Mouse (Mus musculus): ENCODE data around the gene Galnt9.

Gene Galnt9

DNA sequence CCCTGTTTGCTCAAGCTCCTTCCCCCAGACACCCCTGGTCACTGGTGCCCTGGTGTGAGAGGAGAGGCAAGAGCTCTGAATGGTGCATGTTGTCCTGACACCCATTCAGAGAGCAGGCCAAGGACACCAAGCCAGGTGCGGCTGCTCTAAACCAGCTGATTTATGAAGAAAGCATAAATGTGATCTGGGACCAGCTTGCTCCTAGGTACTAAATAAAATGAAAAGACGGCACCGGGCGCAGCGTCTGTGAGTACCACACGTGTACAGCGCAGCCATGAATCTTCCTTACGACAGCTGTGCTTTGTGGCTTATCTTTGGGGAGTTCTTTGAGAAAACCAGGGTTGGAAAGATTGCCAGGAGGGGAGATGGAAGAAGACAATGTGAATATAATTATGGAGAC lies 8.2 kb upstream of the Galnt9 start:
- DNase-seq (ENCODE audit: low spot score in 2 of 2) = no peak

DNA sequence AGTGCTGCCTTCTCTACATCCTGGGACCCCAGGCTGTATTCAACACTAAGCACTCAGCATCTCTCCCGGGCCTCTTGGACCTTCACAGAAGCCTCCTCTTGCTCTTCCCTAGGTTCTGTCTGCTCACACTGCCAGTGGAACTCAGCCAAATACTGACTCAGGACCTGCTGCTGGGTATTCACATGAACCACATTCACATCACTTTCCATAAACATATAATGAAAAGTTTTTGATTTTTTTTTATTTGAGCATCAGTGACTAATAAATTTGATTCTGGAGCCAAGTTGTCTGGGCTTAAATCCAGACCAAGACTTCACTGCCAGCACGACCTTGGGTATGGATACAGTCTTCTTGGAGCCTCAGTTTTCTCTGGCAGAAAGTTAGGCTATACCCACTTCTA lies 3.2 kb upstream of the Galnt9 start:
- DNase-seq (ENCODE audit: low spot score in 2 of 2) = no peak

DNA sequence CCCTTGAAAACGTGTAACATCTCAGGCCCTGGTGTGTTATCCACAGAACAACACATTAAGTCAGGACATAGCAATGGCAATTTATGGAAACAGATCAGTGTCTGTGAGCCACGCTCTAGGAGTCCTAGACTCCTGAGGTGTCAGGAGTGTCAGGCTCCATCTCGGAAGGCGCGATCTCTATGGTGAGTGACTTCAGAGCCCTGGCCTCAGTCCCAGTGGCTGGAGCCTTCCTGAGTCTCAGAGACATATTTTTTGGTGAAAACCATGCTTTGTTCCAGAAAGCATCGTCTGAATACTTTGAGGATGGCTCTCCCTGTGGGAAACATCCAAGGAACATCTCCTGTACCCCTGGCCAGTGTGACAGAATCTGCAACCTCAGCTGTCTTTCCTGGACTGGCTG lies 2.7 kb upstream of the Galnt9 start:
- no peak for DNase-seq (ENCODE audit: low spot score in 2 of 2)

DNA sequence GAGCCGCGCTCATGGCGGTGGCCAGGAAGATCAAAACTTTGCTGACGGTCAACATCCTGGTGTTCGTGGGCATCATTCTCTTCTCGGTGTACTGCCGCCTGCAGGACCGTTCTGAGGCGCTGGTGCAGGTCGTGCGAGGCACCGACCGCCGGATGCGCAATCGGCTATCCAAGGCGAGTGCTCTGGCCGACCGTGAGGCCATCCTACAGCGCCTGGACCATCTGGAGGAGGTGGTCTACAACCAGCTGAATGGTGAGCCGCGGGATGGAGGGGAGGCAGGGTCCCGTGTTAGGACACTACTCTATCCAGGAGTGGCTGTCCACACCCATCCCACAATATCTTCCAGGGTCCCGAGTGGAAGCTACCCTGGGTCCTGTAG lies 525 bp downstream of the Galnt9 start:
- no peak for DNase-seq (ENCODE audit: low spot score in 2 of 2)

DNA sequence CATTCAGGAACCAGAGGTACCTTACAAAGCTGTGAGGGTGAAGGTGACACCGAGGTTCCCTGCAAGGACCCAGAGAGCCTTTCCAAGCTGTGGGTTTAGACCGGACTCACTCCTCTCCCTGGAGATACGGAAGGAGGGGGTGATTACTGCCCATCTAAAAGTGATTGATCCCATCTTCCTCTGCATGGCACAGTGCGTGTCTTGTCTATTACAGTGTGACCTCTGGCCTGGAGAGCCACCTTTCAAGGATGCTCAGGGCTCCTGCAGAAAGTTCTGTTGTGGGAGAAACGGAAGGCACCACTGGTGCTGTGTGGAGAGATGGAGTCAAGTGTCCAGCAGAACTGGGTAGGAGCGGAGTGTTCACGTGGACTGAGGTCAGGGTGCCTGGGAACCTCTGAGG lies 1.2 kb downstream of the Galnt9 start:
- DNase-seq (ENCODE audit: low spot score in 2 of 2) = no peak

DNA sequence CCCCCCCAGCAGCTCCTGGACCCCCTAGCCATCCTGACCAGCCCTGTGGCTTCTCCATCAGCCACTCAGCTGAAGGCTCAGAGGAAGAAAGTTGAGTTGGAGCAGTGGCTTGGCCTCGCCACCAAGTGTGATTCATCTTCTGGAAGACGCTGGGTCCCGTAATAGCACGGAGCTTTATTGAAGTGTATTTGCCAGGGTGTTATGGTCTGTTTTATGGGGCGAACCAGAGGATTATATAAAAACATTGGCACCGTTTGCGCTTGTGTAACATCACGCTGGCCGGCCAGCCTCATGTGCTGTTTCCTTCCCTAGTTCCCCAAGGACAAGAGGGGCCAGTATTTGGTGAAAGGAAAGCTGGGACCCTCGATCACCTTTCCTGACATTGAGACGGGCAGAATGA lies 2.0 kb downstream of the Galnt9 start:
- no peak for DNase-seq (ENCODE audit: low spot score in 2 of 2)

DNA sequence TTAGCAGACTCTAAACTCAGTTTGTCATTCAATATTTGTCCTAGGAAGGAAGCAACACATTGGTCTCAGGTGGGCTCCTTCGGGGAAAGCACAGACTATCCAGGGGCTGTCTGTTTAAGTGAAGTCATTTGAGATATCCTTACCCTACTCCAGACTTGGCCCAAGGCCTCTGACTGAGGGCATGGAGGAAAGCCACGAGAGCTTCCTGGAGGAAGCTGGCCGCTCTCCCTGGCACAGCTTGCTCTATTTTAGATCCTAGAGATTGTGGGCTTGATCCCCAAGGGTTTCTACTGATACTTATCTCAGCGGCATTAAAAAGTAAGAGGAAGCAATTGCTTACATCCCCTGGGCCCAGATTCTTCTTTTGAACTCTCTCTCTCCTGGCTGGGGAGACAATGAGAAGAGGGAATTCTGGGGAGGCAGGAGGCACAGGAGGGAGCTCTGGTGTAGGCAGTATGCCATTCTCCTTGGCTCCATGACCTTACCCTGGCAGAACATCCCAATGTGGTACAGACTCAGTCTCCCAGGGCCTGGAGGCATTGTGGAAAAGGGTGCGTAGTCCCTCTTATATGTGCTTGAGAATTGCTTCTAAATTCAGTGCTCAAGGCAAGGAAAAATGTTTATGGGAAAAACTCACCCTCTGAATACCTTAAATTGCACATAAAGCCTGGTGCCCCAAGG lies 2.7 kb downstream of the Galnt9 start:
- DNase-seq (ENCODE audit: low spot score in 2 of 2) = no peak

DNA sequence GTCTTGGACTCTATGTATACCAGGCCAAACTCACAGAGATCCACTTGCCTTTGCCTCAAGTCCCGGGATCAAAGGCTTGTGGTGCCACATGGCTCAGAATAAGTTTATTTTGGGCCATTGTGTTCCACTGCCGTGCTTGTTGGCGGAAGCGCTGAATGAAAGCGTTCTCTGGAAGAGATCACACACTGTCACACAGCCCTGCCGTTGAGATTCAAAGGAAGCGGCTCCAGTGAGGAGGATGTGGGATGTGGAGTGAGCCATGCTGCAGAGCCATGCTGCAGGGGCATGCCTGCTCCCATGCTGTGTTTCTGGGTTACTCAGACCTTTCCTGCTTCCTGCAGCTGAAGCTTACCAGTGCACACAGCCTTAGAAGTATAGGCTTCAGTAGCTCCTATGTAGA lies 4.3 kb downstream of the Galnt9 start:
- DNase-seq (ENCODE audit: low spot score in 2 of 2) = no peak

DNA sequence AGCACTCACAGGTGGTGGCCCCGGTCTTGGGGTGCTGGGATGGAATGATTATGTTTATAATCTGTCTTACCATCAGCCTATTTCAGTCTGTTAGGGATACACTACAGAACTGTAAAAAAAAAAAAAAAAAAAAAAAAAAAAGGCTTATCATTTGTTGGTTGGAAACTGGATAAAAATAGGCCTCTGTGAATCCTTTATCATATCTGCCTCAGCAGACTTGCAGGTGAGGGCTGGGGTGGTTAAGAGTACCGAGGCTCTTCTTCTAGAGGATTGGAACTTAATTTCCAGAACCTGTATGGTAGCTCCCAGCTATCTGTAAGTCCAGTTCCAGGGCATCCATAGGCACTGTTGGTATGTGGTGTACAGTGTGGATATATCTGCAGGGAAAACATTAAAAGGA lies 6.0 kb downstream of the Galnt9 start:
- no peak for DNase-seq (ENCODE audit: low spot score in 2 of 2)

DNA sequence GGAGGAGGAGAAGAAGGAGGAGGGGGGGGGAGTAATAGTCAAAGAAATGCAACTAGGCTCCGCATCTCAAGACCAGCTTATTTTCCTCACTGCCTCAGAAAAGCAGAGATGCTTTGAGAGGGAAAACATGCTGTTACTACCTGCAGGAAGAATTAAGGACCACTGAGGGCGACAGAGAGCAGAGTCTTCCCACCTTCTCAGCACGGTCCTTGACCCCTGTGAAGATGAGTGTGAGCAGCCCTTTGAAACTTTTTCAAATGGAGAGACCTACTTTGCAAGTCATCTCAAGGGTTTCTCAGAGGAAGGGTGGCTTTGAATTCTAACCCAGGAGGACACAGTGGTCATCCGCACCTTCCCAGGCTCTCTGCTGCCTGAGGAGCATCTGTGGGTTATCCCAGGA lies 6.7 kb downstream of the Galnt9 start:
- no peak for DNase-seq (ENCODE audit: low spot score in 2 of 2)

DNA sequence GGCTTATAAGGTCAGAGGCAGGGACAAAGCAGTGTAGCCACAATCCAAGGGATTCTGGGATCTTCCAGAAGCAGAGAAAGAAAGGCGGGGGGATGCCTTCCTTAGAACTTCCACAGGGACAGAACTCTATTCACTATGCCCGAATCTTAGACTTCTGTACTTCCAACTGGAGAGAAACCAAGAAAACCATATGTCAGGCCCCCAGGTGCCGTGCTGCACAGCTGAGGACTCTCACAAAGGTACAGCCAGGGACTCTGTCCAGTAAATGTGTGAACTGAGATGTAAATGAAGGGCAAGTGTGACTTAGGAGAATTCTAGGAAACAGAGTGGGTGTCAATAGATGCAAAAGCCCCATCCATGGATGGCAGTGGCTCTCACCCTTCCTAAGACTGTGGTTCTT lies 7.8 kb downstream of the Galnt9 start:
- no peak for DNase-seq (ENCODE audit: low spot score in 2 of 2)

DNA sequence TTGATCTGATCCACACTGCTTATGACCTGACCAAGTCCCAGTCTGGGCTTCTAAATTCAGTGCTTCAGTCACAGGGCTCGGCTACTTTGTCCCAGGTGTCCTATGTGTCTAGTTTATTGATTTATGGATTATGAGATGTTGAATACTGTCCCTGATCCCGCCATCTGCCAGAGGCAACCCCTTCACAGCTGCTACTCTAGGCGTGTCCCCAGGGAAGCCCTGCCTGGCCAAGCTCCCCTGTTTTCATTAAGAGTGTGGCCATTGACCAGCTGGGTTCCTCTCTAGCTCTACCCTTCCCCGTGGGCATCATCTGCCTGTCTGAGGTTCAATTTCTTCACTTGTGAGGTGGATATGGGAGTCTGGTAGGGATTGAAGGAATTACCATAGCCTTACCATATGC lies 9.2 kb downstream of the Galnt9 start:
- DNase-seq (ENCODE audit: low spot score in 2 of 2) = no peak

DNA sequence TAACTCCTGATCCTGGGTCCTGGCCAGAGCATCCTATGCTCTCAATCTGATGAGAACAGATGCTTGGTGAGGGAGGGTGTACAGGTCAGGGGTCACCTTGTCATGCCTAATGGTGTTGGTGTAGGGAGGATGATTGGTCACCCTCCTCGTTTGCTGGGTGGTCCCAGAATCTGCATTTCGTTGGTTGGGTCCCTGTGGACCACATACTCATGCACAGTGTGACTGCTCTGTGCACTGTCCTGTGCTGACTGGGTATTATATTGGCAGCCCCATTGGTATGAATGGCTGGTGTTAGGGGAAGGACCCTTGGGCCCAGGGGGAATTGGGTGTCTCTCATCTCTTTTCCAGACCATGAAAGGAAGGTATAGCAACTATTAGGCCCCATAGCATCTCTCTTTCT lies 11.0 kb downstream of the Galnt9 start:
- no peak for DNase-seq (ENCODE audit: low spot score in 2 of 2)

DNA sequence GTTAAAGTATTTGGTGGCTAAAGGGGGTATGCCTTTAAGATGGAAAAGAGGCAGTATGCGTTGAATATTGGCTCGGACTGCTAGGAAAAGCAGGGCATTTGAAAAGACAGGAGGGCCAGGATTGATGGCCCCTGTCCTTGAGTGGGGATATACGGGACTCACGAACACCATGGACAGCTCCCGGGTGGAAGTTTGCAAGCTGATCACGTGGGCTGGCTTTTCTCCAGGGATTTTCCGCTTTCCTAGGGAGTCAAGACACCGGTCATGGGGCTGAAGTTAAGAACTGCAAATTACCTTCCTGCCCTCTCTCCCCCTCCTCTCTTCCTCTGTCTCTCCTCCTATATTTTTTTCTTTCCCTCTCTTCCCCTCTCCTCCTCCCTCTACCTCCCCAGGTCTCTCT lies 14.2 kb downstream of the Galnt9 start:
- DNase-seq (ENCODE audit: low spot score in 2 of 2) = peak in 1 of 2 experiments; percentile 57

DNA sequence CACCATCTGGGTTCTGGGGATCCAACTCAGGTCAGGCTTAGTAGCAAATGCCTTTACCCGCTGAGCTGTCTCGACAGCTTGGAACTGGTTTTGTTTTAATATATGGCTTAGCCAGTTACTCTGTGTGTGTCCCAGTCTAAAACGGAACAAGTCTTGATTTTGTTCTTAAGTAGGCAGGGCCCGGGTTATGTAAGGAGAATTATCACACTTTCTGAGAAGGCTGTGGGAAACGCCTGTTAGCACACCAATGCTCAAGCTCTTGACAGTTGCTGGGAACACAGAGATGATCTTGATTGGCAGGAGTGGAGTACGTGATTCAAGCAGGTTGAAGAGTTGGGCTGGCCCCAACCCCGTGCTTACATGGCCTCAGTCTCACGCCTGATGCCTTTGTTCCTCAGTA lies 15.5 kb downstream of the Galnt9 start:
- no peak for DNase-seq (ENCODE audit: low spot score in 2 of 2)

DNA sequence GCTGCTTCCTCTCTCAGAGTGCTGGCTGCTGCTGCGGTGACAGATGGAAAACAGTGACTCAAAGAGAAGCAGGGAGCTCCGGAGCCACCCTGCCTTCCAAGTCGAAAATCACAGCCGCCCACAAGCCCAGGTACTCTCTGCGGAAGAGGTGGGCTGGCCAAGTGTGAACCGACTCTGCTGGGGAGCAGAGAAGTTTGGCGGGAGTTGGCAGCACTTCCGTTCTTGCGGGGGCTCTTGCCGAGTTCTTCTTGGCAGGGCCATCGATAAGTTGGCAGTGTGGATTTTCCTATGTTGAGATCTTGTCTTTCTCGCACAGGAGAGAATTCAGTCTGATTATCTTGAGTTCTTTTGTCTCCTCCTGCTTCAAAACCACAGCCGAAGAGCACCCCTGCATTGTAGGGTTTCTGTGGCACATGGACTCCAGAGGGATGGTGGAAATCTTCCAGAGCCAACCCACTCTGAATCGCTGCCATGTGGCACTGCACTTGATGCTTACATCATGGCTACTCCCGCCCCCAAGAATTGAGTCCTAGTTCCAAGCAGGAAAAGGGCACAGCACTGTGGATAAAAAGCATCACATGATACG lies 18.7 kb downstream of the Galnt9 start:
- no peak for DNase-seq (ENCODE audit: low spot score in 2 of 2)

DNA sequence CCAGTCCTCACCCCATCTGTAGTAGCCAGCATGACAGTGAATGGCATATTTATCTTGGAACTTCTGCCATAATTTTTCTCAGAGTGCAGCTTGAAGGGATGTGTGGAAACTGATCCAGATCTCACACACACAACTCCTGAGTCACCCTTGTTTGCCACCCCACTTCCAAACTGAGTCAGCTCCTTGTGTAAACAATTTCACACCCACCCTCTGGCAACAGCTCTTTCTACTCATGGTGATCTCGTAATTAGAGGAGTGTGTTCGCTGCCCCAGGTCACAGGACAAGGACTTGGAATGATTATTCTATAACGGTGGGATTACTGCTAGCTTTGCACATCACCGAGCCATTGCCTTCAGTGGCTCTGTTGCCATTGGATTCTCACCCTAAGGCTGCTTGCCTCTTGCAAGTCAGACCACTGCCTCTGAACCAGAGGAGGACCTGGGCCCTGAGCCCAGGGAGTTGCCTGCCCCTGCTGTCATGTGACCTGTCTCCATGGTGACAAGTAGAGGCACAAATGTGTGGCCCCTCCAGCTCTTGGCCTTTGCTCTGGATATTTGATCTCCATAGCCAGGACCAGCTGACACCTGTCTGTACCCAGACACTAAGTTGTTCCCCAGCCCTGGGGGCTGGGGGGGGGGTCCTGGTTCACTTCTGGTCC lies 21.0 kb downstream of the Galnt9 start:
- no peak for DNase-seq (ENCODE audit: low spot score in 2 of 2)

DNA sequence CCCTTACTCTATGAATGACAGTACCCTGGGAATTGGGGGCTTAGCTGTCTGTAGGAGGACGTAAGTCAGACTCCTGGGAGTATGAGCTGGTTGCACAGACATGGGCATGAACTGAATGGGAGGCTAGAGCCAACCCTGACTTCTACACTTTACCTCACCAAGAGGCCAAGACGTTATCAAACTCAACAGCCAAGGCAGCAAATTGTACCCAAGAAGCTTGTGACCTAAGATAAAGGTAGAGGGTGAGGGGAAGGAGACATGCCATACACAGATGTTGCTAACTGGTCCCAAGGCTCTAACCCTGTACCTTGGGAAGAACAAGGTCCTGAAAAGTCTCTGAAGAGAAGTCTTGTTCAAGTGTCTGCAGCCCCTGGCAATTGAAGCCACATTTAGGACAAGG lies 23.4 kb downstream of the Galnt9 start:
- no peak for DNase-seq (ENCODE audit: low spot score in 2 of 2)

DNA sequence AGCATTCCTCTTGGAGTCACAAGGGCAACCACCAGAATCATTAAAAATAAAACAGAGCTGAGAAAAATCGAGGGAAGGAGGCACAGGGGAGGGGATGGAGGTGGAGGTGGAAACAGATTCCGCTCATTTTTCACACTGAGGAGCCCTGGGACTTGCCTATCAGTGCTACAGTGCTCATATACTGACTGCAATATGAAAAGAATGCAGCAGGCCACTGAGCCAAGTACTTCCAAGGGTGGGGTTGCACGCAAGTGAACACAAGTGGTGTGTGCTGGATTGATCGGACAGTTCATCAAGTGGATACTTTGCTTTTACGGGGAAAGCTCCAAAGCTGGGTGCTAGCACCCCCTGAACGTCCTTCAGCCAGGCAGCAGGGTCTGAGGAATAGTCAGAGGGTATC lies 30.7 kb downstream of the Galnt9 start:
- DNase-seq (ENCODE audit: low spot score in 2 of 2) = no peak

DNA sequence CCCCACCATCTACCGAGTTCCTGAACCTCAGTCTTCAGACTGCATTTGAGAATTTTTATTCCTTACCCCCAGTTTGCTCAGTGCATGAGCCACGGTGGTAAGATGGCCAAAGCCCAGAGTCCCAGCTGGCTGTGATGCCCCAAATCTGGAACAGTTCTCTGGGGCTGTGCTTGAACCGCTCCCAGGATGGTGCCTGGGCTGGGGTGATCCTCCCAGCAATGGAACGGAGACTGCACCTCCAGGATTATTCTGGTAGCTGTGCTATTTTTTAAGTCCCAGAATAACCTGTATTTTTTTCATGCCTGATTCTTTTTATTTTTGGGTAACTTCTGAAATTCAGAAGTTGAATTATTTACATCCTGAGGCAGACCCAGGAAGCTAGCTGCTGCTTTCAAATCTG lies 35.1 kb downstream of the Galnt9 start:
- no peak for DNase-seq (ENCODE audit: low spot score in 2 of 2)

DNA sequence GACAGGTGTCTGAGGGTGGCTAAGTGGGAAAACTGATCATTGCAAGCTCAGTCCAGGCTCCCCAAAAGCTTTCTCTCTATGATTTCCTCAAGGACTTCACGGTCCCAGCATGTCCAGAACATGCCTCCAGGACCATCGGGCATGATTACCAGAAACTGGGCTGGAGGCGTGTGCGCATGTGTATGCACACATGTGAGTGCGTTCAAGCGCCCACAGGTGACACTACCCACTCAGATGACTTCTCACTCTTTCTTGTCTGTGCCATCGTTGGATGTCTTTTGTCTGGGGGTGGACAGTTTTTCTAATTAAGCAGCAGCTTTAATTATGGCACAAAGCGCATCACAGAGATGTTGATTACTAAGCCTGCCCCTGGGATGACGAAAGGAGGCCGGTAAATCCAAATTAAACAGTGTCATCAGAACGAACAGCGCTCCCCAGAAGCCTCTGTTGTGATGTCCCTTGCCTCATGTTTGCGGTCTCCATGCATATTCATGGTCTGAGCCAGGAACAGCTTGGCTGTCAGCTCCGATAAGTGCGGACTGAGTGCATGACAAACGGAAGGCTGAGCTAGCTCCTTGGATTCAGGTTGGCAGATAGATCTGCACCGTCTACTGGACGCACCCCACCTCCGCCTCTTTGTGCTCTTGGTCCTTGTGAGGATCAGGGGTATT lies 36.5 kb downstream of the Galnt9 start:
- no peak for DNase-seq (ENCODE audit: low spot score in 2 of 2)

DNA sequence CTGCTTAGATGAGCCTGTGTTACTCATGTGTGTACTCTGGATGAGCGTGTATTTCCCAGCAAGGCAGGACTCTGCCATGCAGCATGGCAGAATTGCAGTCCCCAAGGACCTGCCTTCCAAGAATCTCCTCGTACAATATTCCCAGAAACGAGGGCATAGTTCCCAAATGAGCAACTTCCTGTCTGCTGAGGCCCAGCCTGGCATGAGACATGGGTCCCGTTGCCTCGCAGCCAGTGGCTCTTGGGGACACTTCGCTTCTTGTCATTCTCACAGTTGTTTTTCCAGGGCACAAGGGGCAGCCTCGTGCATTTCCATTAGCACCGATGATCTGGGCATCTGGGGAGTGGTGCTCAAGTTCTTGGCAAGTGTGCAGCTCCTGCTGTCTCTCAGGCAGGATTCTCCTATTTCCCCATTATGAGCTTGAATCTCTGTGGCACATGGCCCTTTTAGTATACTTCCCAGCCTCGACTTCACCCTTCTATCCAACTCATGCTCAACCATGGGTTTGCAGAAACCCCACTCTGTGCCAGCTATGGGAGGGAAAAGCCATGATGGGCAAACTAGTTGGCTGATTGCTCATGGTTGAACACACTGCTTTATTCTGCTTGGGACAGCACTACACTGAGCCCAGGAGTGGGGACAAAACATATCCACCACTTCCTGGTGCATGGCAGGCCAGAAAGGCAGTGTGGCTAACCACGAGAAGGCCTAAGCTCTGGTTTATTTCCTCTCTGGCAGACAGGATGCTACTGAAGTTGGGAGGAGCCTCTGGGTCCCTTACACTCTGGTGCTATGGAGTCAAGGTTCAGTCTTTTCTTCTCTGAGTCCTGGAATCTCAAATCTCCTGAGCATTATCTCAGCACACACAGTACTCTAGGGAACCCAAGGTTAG lies 38.7 kb downstream of the Galnt9 start:
- DNase-seq (ENCODE audit: low spot score in 2 of 2) = no peak

Data from urinary bladder, postnatal 36 days (tissue).